Mouse (Mus musculus) embryonic facial prominence, embryonic 10.5 days (tissue): ENCODE data around the gene Zfhx2. TPM values are rescaled to one million over a fixed set of nuclear protein-coding genes. Genes with fewer than 3 reads are reported as not detected.

Experiments
- DNase-seq: peaks from one replicate; pipeline ENCODE4 v3.0.0-alpha.2; 2017; ENCODE audit warnings: low spot score
- H3K27ac ChIP-seq: fragments of 300-500 bp; sonication (generic); replicated peaks from 2 replicates; pipeline ENCODE4 v1.5.1; 2016; ENCODE audit warnings: mild to moderate bottlenecking
- H3K27me3 ChIP-seq: fragments of 300-500 bp; sonication (generic); replicated peaks from 2 replicates; pipeline ENCODE4 v1.6.1; 2016; ENCODE audit warnings: low read depth, mild to moderate bottlenecking; ENCODE audit not compliant: poor library complexity, severe bottlenecking
- H3K36me3 ChIP-seq: fragments of 300-500 bp; sonication (generic); replicated peaks from 2 replicates; pipeline ENCODE4 v1.6.1; 2016; ENCODE audit warnings: mild to moderate bottlenecking, moderate library complexity
- H3K4me1 ChIP-seq: fragments of 300-500 bp; sonication (generic); 2 replicates; pipeline ENCODE4 v1.6.1; 2016
- H3K4me3 ChIP-seq: fragments of 300-500 bp; sonication (generic); 2 replicates; pipeline ENCODE4 v1.5.1; 2016; ENCODE audit warnings: mild to moderate bottlenecking, moderate library complexity
- H3K9me3 ChIP-seq: fragments of 300-500 bp; sonication (generic); 2 replicates; pipeline ENCODE4 v1.6.1; 2016; ENCODE audit warnings: mild to moderate bottlenecking
- WGBS: fragments of 180-500 bp; shearing (Covaris S2); methylation state at CpG from one replicate; pipeline ENCODE4 v1.1.7; 2016; 5-methylcytosine and 5-hydroxymethylcytosine counted together
- polyA plus RNA-seq: library from polyadenylated mRNA; unstranded; fragments of >200 nt; fragmentation: Nextera tagmentation; extraction: Ambion mirVana; gene quantifications from 2 replicates; pipeline ENCODE4 v1.2.1, GENCODE M21; 2016

Gene Zfhx2
- polyA plus RNA-seq, 1 experiment from 2014 or later: 6.8 TPM

DNA sequence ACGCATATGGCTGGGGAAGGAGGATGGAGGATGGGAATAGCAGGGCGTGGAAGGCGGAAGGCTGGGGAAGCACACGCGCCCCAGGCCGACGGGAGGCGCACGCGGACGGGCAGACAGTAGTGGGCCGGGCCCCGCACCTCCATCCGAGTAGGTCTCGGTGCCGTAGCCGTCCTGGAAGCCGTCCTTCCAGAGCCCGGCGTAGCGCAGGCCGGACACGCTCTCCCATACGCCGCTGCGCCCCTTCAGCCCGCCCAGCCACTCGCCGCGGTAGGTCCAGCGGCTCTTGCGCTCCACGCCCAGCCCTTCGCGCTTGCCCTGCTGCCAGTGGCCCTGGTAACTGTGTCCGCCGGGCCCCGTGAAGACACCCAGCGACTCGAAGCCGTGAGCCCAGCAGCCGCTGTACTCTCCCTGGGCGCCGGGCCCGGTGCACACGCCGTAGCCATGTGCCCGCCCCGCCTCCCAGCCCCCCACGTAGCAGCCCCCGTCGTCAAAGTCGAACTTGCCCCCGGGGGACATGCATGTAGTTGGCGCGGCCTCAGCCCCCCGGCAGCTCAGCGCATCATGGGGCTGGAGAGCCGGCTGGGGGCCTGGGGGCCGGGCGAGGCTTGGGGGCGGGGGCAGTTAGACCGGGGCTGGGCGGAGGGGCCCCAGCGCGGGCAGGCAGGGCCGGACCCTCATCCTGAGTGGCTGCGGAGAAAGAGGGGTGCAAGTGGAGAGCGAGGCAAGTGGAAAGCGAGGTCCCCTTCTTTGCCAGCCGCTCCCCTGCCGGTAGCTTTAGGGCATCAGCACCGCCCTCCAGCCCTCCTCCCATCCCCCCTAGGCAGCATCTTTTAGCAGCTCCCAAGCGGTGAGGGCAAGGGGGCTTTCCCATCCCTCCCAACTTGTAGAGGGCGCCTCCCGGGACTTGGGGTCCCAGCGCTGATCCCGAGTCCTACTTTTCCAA lies 22.9 kb upstream of the Zfhx2 start:
- 1% methylated on average over 78 of the region's 78 CpGs for WGBS
- Histone ChIP-seq H3K4me3 (peak overlapping the region; percentile 71), H3K9me3 (no peaks in the 10 kb centered on the region), H3K36me3 (no peaks in the 10 kb centered on the region), H3K27me3 (peaks cover 96% of the 10 kb centered on the region), H3K27ac (peak overlapping the region; percentile 69), H3K4me1 (peaks cover 39% of the 10 kb centered on the region)
- DNase-seq: peak; percentile 74

DNA sequence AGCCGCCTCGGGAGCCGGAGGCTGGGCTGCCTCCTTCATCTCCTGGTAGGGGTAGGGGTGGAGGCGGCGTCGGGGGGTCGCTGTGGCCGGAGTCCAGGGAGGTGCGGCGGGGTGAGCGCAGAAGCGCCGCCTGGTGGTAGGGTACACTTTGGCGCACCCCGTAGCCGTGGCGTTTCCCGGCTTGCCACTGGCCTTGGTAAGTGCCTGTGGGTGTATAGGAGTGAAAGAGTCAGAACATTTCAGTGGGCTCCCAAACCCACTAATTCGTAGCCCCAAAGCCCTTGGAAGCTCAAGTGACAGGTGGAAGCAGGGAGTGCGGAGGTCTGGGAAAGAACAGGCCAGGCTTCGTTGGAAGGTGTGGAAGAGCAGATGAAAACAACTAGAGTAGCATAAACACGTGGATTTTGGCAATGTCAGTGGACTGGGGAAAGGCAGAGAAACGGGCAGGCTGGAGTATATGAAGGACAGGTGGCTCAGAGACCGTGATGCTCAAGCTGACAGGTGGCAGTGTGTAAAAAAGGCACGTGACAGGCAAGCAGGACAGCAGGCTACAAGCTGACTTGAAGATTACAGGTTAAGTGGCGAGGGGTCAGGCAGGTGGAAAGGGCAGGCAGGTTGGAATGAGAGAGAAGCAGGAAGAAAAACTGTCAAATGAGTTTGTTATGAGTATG lies 22.0 kb upstream of the Zfhx2 start:
- no peak overlapping the region for H3K27ac ChIP-seq
- H3K4me1 ChIP-seq: peaks cover 48% of the 10 kb centered on the region
- no peaks in the 10 kb centered on the region for H3K9me3 ChIP-seq
- no peaks in the 10 kb centered on the region for H3K36me3 ChIP-seq
- peak; percentile 52 for DNase-seq
- WGBS: 10% methylated on average over 26 of the region's 26 CpGs
- peak overlapping the region; percentile 71 for H3K4me3 ChIP-seq
- H3K27me3 ChIP-seq: peaks cover 100% of the 10 kb centered on the region

DNA sequence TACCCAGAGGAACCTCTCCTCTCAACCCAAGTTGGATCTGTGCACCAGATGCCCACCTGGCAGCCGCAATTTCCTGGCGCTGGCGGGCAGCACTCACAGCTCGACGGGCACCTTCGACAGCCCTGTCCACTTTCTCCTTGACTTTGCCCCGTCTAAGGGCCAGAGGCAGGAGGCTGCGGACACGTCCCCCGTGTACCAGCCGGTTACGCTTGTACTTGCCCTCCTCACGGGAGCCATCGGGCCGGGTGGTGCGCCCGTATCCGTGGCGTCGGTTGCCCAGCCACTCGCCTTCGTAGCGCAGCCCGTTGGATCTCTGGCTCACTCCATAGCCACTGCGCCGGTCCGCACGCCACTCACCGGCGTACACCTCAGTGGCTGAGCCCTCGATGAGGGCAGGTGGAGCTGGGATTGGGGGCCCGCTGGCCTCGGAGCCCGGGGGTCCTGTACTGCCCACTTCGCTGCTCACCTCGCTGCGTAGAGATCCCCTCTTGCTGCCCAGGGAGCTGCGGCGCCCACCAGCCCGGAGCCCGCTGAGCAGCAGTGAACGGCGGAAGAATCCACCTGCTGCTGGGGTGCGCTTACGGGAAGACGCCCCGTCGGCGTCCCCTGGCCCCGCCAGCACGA lies 21.3 kb upstream of the Zfhx2 start:
- 74% methylated on average over 51 of the region's 51 CpGs for WGBS
- peak overlapping the region; percentile 71 for H3K4me3 ChIP-seq
- H3K27ac ChIP-seq: no peak overlapping the region
- H3K27me3 ChIP-seq: peaks cover 100% of the 10 kb centered on the region
- H3K9me3 ChIP-seq: no peaks in the 10 kb centered on the region
- DNase-seq: no peak
- H3K4me1 ChIP-seq: peaks cover 55% of the 10 kb centered on the region
- no peaks in the 10 kb centered on the region for H3K36me3 ChIP-seq

DNA sequence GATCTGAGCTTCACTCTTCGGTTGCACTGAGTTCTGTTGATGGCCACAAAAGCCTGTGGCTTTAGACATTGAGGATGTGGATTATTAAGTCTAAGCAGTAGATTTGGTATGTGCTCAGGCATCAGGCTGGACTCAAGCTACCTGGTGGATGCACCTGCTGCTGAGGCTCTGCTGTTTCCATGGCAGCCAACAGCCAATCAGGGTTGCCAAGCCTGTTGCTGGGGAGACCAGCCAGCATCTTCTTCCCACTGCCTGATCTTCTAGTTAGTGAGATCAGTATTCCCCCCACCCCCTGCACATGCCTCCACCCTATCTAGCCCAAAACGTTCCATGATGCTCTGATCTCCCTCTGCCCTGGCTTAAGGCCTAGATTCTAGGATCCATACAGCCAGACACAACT lies 19.6 kb upstream of the Zfhx2 start:
- Histone ChIP-seq H3K36me3 (no peaks in the 10 kb centered on the region), H3K4me1 (peaks cover 66% of the 10 kb centered on the region), H3K27me3 (peaks cover 97% of the 10 kb centered on the region), H3K9me3 (no peaks in the 10 kb centered on the region), H3K27ac (no peak overlapping the region), H3K4me3 (no peak overlapping the region)
- 78% methylated on average over 2 of the region's 2 CpGs for WGBS
- DNase-seq: no peak

DNA sequence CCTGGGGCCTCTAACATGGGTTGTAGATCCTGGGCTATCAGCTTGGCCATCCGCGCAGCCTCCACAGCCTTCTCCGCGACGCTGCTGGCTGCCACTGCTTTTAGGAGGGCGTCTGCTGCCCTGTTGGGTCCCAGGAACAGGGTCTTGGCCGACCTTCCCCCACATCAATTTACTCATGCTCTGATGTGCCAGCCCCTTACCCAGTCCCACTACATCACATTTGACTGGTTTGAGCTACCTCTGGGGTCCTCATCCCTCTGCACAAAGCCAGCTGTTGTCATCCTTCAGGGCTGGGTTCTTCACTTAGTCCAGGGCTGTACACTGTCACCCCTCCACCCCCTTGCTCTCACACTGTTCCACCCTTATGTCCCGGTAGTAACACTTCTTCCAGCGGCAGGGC lies 18.0 kb upstream of the Zfhx2 start:
- no peaks in the 10 kb centered on the region for H3K36me3 ChIP-seq
- 38% methylated on average over 9 of the region's 9 CpGs for WGBS
- H3K27me3 ChIP-seq: peaks cover 81% of the 10 kb centered on the region
- H3K27ac ChIP-seq: no peak overlapping the region
- peaks cover 63% of the 10 kb centered on the region for H3K4me1 ChIP-seq
- DNase-seq: no peak
- no peaks in the 10 kb centered on the region for H3K9me3 ChIP-seq
- H3K4me3 ChIP-seq: 0 out of 2 replicates have a peak overlapping the region, but pooled peaks have one; percentile 45

DNA sequence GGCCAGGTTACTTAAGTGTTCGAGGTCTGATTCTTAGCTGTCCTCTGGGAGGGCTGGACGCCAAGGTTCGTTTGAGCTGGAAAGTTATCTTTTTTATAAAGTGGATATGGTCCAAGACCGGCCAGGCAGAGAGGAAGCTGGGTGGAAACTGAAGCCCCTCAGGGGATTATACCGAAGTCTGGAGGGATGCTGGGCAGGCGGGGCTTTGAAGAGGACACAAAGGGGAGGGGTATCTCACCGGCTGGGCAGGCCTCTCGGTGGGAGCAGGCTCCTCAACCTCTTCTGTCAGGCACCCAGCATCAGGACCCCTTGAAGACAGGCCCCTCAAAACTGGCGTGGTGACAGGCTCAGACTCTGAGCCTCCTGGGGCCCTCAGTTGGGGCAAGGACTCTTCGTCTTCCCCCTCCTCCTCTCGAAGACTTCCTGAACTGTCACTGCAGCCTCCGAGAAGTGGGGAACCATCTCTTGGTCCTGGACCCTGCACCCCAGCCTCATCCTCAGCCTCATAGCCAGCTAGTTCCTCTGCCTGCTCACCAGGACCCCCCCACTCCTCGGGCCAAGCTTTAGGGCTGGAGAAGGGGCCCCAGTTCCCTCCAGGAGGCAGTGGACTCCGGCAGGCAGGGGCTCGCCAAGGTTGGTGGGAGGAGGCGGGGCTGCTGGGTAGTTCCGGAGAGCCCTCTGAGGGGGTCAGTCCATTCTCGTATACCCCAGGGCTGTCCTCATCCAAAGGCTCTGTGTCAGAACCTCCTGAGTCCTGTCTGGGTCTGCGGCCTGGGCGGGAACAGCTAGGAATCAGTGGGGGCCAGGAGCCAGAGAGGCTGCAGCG lies 17.1 kb upstream of the Zfhx2 start:
- peak overlapping the region; percentile 44; the same call in 1 of the 2 replicates for H3K27ac ChIP-seq
- WGBS: 9% methylated on average over 21 of the region's 21 CpGs
- H3K27me3 ChIP-seq: peaks cover 73% of the 10 kb centered on the region
- H3K9me3 ChIP-seq: no peaks in the 10 kb centered on the region
- H3K4me3 ChIP-seq: peak overlapping the region; percentile 45
- H3K36me3 ChIP-seq: no peaks in the 10 kb centered on the region
- H3K4me1 ChIP-seq: peaks cover 63% of the 10 kb centered on the region
- DNase-seq: no peak

DNA sequence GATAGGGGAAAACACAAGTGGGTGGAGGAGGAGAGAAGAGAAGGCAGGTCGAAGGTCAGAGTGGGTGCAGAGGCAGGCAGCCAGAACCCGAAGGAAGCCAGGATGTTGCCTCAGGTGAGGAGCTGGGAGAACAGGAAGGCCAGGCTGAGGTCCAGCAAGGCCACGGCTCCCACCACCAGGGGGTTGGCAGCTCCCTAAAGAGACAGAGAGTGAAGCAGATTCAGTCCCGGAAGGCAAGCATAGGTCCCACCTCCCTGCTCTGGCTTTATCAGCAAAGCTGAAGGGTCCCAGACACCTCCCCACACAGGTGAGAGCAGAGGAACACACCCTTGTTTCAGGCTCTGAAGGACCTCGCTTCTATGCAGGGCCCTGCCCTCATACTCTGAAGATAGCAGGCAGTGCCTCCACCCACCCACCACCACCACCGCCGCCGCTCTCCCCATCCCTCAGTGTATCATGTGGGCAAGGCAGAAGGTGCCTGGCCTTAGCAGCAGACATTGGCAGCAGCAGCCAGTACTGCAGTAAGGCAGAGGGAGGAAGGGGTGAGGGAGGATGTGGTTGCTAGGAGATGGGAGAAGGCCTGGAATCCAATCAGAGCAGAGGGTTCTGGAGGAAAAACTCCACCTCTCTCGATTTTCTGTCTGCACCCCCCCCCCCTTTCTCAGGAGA lies 16.2 kb upstream of the Zfhx2 start:
- 36% methylated on average over 9 of the region's 9 CpGs for WGBS
- H3K27me3 ChIP-seq: peaks cover 63% of the 10 kb centered on the region
- no peak for DNase-seq
- H3K4me3 ChIP-seq: no peak overlapping the region
- H3K4me1 ChIP-seq: peaks cover 55% of the 10 kb centered on the region
- H3K36me3 ChIP-seq: 0 out of 2 replicates have a peak, but pooled peaks cover 2% of the 10 kb centered on the region
- no peaks in the 10 kb centered on the region for H3K9me3 ChIP-seq
- H3K27ac ChIP-seq: no peak overlapping the region

DNA sequence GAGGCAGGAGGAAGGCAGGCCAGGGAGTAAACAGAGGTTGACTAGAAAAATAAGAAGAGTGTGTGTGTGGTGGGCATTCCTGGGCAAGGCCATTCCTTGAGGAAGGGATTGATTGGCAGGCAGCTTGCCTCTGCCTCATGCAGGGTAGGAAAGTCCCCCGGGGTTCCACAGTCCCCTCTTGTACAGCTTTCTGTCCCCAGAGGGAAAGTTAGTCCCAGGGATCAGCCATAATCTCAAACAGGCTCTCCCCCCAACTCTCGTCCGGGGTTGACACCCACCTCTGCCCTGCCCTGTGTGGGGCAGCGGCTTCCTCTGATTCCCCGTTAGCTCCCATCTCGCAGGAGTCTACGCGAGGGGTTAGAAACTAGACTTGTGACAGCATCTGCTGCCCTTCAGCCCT lies 14.9 kb upstream of the Zfhx2 start:
- H3K4me3 ChIP-seq: peak overlapping the region; percentile 65; the same call in 1 of the 2 replicates
- peaks cover 50% of the 10 kb centered on the region for H3K27me3 ChIP-seq

DNA sequence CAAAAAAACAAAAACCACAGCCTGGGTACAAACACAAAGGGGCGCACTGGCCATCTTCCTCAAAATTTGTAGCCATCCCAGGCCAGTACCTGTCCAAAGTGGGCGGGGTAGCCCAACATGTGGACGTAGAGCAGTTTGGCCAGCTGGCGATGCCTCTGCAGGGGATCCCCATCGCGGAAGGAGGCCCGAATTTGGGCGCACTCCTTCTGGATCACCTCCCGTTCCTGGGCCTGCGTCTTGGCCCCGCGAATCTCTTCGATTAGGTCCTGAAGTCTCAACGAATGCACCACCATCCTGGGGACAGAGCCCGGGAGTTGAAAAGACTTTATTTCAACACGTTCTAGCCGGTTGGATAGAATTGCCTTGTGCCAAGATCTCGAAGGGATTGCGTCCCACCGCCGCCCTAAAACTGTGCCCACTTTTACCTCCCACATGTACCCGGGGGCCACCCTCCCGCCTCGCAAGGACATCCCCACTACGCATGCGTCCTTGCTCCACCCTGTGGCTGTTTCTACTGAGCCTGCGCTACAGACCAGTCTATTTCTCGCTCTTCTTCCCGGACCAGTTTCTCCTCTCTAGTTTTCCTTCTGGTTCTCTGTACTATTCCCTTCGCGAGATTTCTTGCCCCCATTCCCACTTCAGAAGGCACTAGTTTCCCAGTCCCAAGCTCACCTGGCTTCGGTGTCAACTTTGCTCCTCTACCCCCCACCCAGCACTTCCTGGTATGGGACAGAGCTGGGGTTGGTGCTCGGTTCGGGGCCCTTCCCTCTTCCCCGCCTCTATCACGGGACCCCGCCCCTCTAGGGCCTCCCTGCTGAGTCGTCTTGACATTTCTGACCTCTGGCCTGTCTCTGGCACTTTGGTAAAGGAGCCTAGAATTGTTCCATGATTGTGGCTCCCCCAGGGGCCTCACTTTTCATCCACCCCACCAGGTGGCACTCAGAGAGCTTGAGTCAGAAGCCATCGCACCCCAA lies 14.0 kb upstream of the Zfhx2 start, which contains the start of gene Ap1g2:
TSS of gene Ap1g2 (minus strand) at position 758 of the 974 bp plus-strand sequence.
- Histone ChIP-seq H3K4me1 (peaks cover 57% of the 10 kb centered on the region), H3K9me3 (no peaks in the 10 kb centered on the region), H3K4me3 (peak within 1 kb of the TSS; percentile 65), H3K36me3 (peaks cover 12% of the 10 kb centered on the region), H3K27ac (peak within 1 kb of the TSS; percentile 85), H3K27me3 (peaks cover 41% of the 10 kb centered on the region)
- DNase-seq: peak; percentile 82
- under 1% methylated on average over 39 of the region's 39 CpGs for WGBS

More for the DNA sequence above, 14.9 kb upstream of the Zfhx2 start:
- Histone ChIP-seq H3K4me1 (peaks cover 57% of the 10 kb centered on the region), H3K9me3 (no peaks in the 10 kb centered on the region), H3K36me3 (peaks cover 10% of the 10 kb centered on the region; the same call in 1 of the 2 replicates), H3K27ac (no peak overlapping the region)
- no peak for DNase-seq
- 63% methylated on average over 8 of the region's 8 CpGs for WGBS

DNA sequence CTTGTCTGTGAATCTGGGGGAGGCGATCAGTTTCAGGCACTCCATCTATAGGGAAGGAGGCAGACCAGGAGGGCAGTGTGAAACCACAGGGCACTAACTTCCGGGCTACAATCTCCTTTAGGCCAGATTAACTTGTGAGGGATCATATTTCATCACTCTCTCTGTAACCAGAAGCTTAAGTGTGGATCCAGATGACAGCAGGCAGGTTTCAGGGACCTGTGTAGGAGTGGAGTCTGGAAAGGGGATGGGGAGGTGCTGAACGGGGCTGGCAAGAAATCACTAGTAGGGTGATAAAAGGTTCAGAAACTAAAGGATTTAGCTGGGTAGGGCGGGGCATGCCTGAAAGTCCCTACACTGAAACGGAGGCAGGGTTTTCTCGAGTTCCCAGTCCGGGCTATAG lies 13.3 kb upstream of the Zfhx2 start:
- peaks cover 34% of the 10 kb centered on the region for H3K27me3 ChIP-seq
- H3K27ac ChIP-seq: peak overlapping the region; percentile 85
- peaks cover 19% of the 10 kb centered on the region for H3K36me3 ChIP-seq
- peaks cover 57% of the 10 kb centered on the region for H3K4me1 ChIP-seq
- H3K4me3 ChIP-seq: peak overlapping the region; percentile 65
- 5% methylated on average over 7 of the region's 7 CpGs for WGBS
- no peaks in the 10 kb centered on the region for H3K9me3 ChIP-seq
- DNase-seq: no peak
